15 mouse cellular contexts compared by ENCODE assay signal in the genomic region with DNA sequence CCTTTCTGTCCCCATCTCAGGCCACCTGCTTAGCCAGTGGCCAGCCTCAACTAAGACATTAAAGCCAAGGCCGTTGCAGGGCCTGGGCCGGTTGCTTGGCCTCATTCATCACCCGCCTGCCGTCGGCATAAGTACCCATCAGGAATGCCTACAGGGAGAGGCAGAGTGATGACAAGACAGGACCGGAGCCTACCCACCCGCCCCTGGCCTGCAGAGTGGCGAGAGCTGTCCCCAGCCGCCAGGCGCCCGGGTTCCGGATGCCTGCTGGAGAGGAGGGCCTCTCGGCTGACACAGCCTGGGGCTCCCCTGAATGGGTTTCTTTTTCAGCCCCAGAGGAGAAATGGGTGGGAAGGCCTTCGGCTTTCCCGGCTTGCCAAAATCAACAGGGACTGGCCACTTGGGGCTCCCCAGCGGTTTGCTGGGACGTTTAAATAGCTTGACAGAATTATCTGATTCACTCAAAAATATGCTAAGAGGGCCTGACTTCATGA. TPM values are rescaled to one million over a fixed set of nuclear protein-coding genes. Genes with fewer than 3 reads are reported as not detected.
DNase-seq lines count a peak whose midpoint lies in the region; ATAC-seq and TF ChIP-seq lines count a peak whose summit lies in the region.
"Had no signal": no experiment of that assay in that cellular context is flagged by ENCODE, and none has a peak within 500 bp of the region (broad histone marks: within the 10 kb centered on the region; RNA-seq: fewer than 3 reads in every experiment).

No protein-coding gene starts in this region.

- H3K9me3 ChIP-seq in lung, embryonic 16.5 days (ENCODE audit: control insufficient read depth, low read length): no peaks in the 10 kb centered on the region
- H3K9me3 ChIP-seq in liver, postnatal 0 days (ENCODE audit: low read length): no peaks in the 10 kb centered on the region
- no peaks in the 10 kb centered on the region for H3K9me3 ChIP-seq in hindbrain, embryonic 12.5 days (replicated peaks)
- H3K9me3 ChIP-seq: forebrain, embryonic 15.5 days; G1E; hindbrain, embryonic 15.5 days; lung, embryonic 15.5 days had no signal

- H3K4me3 ChIP-seq in lung, embryonic 16.5 days (ENCODE audit: low read length): no peak overlapping the region
- H3K4me3 ChIP-seq in liver, postnatal 0 days (ENCODE audit: low read depth, low read length): no peak overlapping the region
- no peak overlapping the region for H3K4me3 ChIP-seq in hindbrain, embryonic 12.5 days
- H3K4me3 ChIP-seq: forebrain, embryonic 15.5 days; hindbrain, embryonic 15.5 days; layer of hippocampus, adult 2 months; lung, embryonic 15.5 days had no signal

- ATAC-seq in lung, embryonic 16.5 days (ENCODE audit: low read depth): peak; percentile 53
- ATAC-seq in liver, postnatal 0 days: no peak
- no peak for ATAC-seq in hindbrain, embryonic 12.5 days (ENCODE audit: low FRiP score)
- ATAC-seq: forebrain, embryonic 15.5 days had no signal

- no peaks in the 10 kb centered on the region for H3K4me1 ChIP-seq in lung, embryonic 16.5 days (replicated peaks; ENCODE audit: control insufficient read depth, insufficient read depth, low read length)
- H3K4me1 ChIP-seq in liver, postnatal 0 days (ENCODE audit: insufficient read depth): no peaks in the 10 kb centered on the region
- peaks cover 31% of the 10 kb centered on the region for H3K4me1 ChIP-seq in hindbrain, embryonic 12.5 days
- H3K4me1 ChIP-seq: forebrain, embryonic 15.5 days had no signal

- no peak overlapping the region for H3K9ac ChIP-seq in lung, embryonic 16.5 days (ENCODE audit: low read length)
- H3K9ac ChIP-seq in liver, postnatal 0 days (replicated peaks): no peak overlapping the region
- H3K9ac ChIP-seq in hindbrain, embryonic 12.5 days: no peak overlapping the region
- H3K9ac ChIP-seq: forebrain, embryonic 15.5 days; hindbrain, embryonic 15.5 days; lung, embryonic 15.5 days had no signal

- no peak overlapping the region for H3K27ac ChIP-seq in lung, embryonic 16.5 days (ENCODE audit: low read length)
- H3K27ac ChIP-seq in liver, postnatal 0 days (ENCODE audit: low read depth): no peak overlapping the region
- no peak overlapping the region for H3K27ac ChIP-seq in hindbrain, embryonic 12.5 days
- H3K27ac ChIP-seq: forebrain, embryonic 15.5 days; hindbrain, embryonic 15.5 days; layer of hippocampus, adult 2 months; lung, embryonic 15.5 days; stomach, postnatal 0 days had no signal

- no peaks in the 10 kb centered on the region for H3K36me3 ChIP-seq in lung, embryonic 16.5 days (ENCODE audit: control insufficient read depth, insufficient read depth, low read length)
- no peaks in the 10 kb centered on the region for H3K36me3 ChIP-seq in liver, postnatal 0 days (replicated peaks; ENCODE audit: insufficient read depth, low read length)
- H3K36me3 ChIP-seq in hindbrain, embryonic 12.5 days: no peaks in the 10 kb centered on the region
- H3K36me3 ChIP-seq: forebrain, embryonic 15.5 days; G1E; hindbrain, embryonic 15.5 days; lung, embryonic 15.5 days had no signal

- no peak overlapping the region for H3K4me2 ChIP-seq in lung, embryonic 16.5 days (ENCODE audit: low read depth, low read length)
- H3K4me2 ChIP-seq in liver, postnatal 0 days (ENCODE audit: low read depth, low read length): no peak overlapping the region
- H3K4me2 ChIP-seq in hindbrain, embryonic 12.5 days (replicated peaks): no peak overlapping the region
- H3K4me2 ChIP-seq: forebrain, embryonic 15.5 days; hindbrain, embryonic 15.5 days; lung, embryonic 15.5 days had no signal

- no peaks in the 10 kb centered on the region for H3K27me3 ChIP-seq in lung, embryonic 16.5 days (ENCODE audit: control insufficient read depth, insufficient read depth, low read depth, low read length)
- H3K27me3 ChIP-seq in liver, postnatal 0 days (ENCODE audit: insufficient read depth, low read length): no peaks in the 10 kb centered on the region; the same call in 1 of the 2 replicates
- peaks cover 5% of the 10 kb centered on the region; the same call in 1 of the 2 replicates for H3K27me3 ChIP-seq in hindbrain, embryonic 12.5 days
- H3K27me3 ChIP-seq: forebrain, embryonic 15.5 days; hindbrain, embryonic 15.5 days; lung, embryonic 15.5 days had no signal

- no peak for TF ChIP-seq CTCF in liver, postnatal 0 days (IDR thresholded peaks at IDR 0.05; ENCODE audit: low read depth)

- TF ChIP-seq EP300 in liver, postnatal 0 days (IDR thresholded peaks at IDR 0.05; ENCODE audit: low read depth): no peak

- 28% methylated on average over 17 of the region's 17 CpGs for WGBS in lung, embryonic 16.5 days
- WGBS in liver, postnatal 0 days (ENCODE audit: insufficient replicate concordance): 75% methylated on average over 17 of the region's 17 CpGs
- 56% methylated on average over 17 of the region's 17 CpGs for WGBS in hindbrain, embryonic 12.5 days

- peak; percentile 17 for DNase-seq in adrenal gland, postnatal 10 days
- DNase-seq in adrenal gland, adult 8-10 months: no peak
- no peak for DNase-seq in lung, postnatal 10 days
- DNase-seq in kidney, postnatal 10 days: peak; percentile 62
- DNase-seq in liver, postnatal 0 days: no peak
- no peak for DNase-seq in B cell, adult 2 months
- DNase-seq: gastrocnemius, postnatal 14 days had no signal

RNA-seq across cellular contexts. Expression of a gene that starts 55.1 kb away (rescaled TPM):
- total RNA-seq in adrenal gland, postnatal 10 days (2021): not detected
- total RNA-seq in adrenal gland, adult 8-10 months (2022): not detected
- polyA plus RNA-seq in lung, embryonic 16.5 days (2015; fragmentation: Nextera tagmentation; extraction: Ambion mirVana): not detected in 2 replicates
- polyA plus RNA-seq in liver, postnatal 0 days (2015; fragmentation: Nextera tagmentation; extraction: Ambion mirVana): not detected in 2 replicates
- polyA plus RNA-seq in hindbrain, embryonic 12.5 days (2016; fragmentation: Nextera tagmentation; extraction: Ambion mirVana): 29.8 and 32.0 TPM in 2 replicates
- total RNA-seq: G1E; gastrocnemius, postnatal 14 days had no signal
- polyA plus RNA-seq: G1E; lung, embryonic 15.5 days; stomach, postnatal 0 days had no signal

Comparison
In these comparisons a context has a peak if more than half of its experiments do, and no peak if none do; other contexts are left out.
1. DNase-seq: peak in adrenal gland, postnatal 10 days (single experiment) and kidney, postnatal 10 days (single experiment); none in adrenal gland, adult 8-10 months (single experiment), lung, postnatal 10 days (single experiment), liver, postnatal 0 days (single experiment) and B cell, adult 2 months (0 of 2).
2. RNA of a gene that starts 55.1 kb away (polyA plus RNA-seq): 29.8 to 32.0 TPM in hindbrain, embryonic 12.5 days; not detected in liver, postnatal 0 days and not detected in lung, embryonic 16.5 days; every median in the first group is over 10 times any median in the second.